Mouse (Mus musculus): Measurements from ENCODE around the gene Sbf2.

- TF ChIP-seq CTCF (IDR thresholded peaks at IDR 0.05; ENCODE audit: borderline replicate concordance, control insufficient read depth, extremely low read depth, insufficient read depth, low read length, poor library complexity), result no peak
- TF ChIP-seq POLR2A (IDR thresholded peaks at IDR 0.05; ENCODE audit: control insufficient read depth, extremely low read depth, insufficient read depth, low read length, poor library complexity), result 0 out of 2 replicates have a peak, but pooled peaks have one; percentile 27
These were observed 331.9 kb downstream of the Sbf2 start for GRCm38 (mm10) chr7:110282797-110283196.

Measured in thymus, adult 2 months (tissue).